Mouse (Mus musculus): ENCODE measurements around the gene Hspg2.

- no peak for TF ChIP-seq CTCF (IDR thresholded peaks at IDR 0.05; ENCODE audit: low read depth, low read length)
- TF ChIP-seq POLR2A (IDR thresholded peaks at IDR 0.05; ENCODE audit: extremely low read depth, insufficient read depth, low read length), result no peak
Observed at GRCm38 (mm10) chr4:137458861-137459260, 9.7 kb upstream of the Hspg2 start.

Measured in liver, adult 2 months (tissue).